Mouse (Mus musculus): ENCODE measurements around the gene Pitpnm2. TPM values are rescaled to one million over a fixed set of nuclear protein-coding genes. Genes with fewer than 3 reads are reported as not detected.

Gene Pitpnm2
- polyA plus RNA-seq, 1 experiment = 5.3 TPM

DNA sequence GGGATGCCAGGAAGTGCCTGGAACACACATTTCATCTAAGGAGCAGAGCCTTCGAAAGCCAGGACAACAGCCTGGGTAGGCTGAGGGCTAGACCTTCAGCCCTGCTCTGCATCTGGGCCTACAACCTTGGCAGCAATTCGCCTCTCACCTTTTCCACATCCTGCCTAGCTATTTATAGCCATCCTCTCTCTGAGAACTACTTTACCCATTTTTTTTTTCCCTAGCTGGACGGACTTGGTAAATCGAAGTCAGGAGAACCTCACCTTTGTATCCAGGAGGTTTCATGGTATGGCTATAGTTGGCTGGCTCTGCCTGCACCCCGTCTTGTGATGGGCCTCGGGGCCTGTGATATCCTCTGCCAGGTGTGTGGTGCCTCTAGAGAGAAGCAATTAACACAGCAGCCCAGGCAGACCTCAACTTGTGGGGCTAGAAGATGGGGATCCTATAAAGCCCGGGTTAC is 57.3 kb downstream of the Pitpnm2 start:
- Histone ChIP-seq H3K4me3 (no peak overlapping the region), H3K36me3 (ENCODE audit: control insufficient read depth, insufficient read depth) (no peaks in the 10 kb centered on the region), H3K4me2 (ENCODE audit: low read depth) (no peak overlapping the region), H3K27me3 (ENCODE audit: control insufficient read depth, insufficient read depth, insufficient read length) (no peaks in the 10 kb centered on the region), H3K79me2 (ENCODE audit: control insufficient read depth, insufficient read depth) (no peaks in the 10 kb centered on the region), H3ac (ENCODE audit: control insufficient read depth, insufficient read length) (no peak overlapping the region)
- TF ChIP-seq REST (IDR thresholded peaks at IDR 0.05; ENCODE audit: insufficient read depth, insufficient read length) = no peak

DNA sequence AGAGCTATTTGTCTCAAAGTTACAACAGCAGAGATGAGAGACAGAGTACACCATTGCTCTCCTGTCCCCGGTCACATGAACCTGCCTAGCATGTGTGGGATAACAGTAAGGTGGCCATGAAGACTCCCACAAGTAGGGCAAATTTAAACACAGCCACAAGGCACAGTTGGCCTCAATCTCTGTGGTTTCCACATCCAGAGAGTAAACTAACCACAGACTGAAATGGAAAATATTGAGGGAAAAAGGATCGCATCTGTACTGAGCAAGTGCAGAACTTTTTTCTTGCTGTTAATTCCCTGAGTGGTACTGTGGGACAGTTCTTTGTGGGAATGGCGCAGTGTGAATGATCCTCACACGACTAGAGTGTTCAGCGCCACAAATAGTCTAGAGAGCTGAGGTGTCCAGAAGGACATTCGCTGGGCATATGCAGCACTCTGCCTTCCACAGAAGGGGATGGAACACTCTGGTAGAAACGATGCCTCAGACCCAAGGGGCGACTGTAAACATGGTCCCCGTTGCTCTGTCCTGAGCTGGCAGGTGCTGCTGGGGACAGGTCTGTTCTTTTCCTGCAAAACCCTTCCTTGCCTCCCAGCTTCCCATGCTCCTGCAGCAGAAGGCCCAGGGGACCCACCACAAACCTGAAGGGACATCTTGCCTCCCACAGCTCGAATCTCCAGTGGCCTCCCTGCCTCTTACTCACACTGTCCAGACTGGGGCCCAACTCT is 59.3 kb downstream of the Pitpnm2 start:
- Histone ChIP-seq H3ac (ENCODE audit: control insufficient read depth, insufficient read length) (no peak overlapping the region), H3K27me3 (ENCODE audit: control insufficient read depth, insufficient read depth, insufficient read length) (no peaks in the 10 kb centered on the region), H3K79me2 (ENCODE audit: control insufficient read depth, insufficient read depth) (no peaks in the 10 kb centered on the region), H3K36me3 (ENCODE audit: control insufficient read depth, insufficient read depth) (no peaks in the 10 kb centered on the region), H3K4me3 (no peak overlapping the region), H3K4me2 (ENCODE audit: low read depth) (no peak overlapping the region)
- no peak for TF ChIP-seq POLR2A (IDR thresholded peaks at IDR 0.05; ENCODE audit: insufficient read length, low read depth)
- peak in 1 of 3 experiments; percentile 2 for TF ChIP-seq MYOD1 (IDR thresholded peaks at IDR 0.05; ENCODE audit: control insufficient read depth in 1 of 3, insufficient read length in 2 of 3, low read depth in 2 of 3)

DNA sequence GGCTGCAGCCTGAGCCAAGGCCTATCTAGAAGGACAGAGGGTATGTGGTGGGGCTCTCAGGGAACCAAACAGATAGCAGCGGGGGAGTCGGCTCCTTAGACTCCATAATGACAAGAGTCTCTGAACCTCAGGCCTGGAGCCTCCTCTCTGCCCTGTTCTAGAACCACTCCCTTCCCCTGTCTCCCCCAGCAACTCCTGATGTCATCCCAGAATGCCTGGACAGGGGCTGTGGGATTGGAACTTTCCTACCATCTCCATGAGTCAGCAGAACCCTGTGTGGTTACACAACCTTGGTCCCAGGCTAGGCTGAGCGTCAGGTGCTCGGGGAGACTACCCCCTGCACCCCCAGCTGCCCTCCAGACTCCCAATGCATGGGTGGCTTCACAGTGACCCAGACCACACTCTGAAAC is 60.0 kb downstream of the Pitpnm2 start:
- H3K4me2 ChIP-seq (ENCODE audit: low read depth) = peak overlapping the region; percentile 29
- no peaks in the 10 kb centered on the region for H3K36me3 ChIP-seq (ENCODE audit: control insufficient read depth, insufficient read depth)
- no peaks in the 10 kb centered on the region for H3K79me2 ChIP-seq (ENCODE audit: control insufficient read depth, insufficient read depth)
- no peak overlapping the region for H3K4me3 ChIP-seq
- no peaks in the 10 kb centered on the region for H3K27me3 ChIP-seq (ENCODE audit: control insufficient read depth, insufficient read depth, insufficient read length)
- TF ChIP-seq MYOG (IDR thresholded peaks at IDR 0.05; ENCODE audit: control insufficient read depth in 1 of 3, insufficient read depth in 1 of 3, insufficient read length in 2 of 3, low read depth in 2 of 3) (peak in 2 of 3 experiments; percentile 31 to 63), MYOD1 (IDR thresholded peaks at IDR 0.05; ENCODE audit: control insufficient read depth in 1 of 3, insufficient read length in 2 of 3, low read depth in 2 of 3) (peak in 2 of 3 experiments; percentile 39 to 73), TCF3 (IDR thresholded peaks at IDR 0.05; ENCODE audit: insufficient read length, low read depth) (no peak), POLR2AphosphoS2 (IDR thresholded peaks at IDR 0.05; ENCODE audit: insufficient read length, low read depth) (no peak), CEBPB (IDR thresholded peaks at IDR 0.05; ENCODE audit: insufficient read depth, poor library complexity, severe bottlenecking) (peak; percentile 36; the same call in 1 of the 2 replicates)
- H3ac ChIP-seq (ENCODE audit: control insufficient read depth, insufficient read length) = no peak overlapping the region

DNA sequence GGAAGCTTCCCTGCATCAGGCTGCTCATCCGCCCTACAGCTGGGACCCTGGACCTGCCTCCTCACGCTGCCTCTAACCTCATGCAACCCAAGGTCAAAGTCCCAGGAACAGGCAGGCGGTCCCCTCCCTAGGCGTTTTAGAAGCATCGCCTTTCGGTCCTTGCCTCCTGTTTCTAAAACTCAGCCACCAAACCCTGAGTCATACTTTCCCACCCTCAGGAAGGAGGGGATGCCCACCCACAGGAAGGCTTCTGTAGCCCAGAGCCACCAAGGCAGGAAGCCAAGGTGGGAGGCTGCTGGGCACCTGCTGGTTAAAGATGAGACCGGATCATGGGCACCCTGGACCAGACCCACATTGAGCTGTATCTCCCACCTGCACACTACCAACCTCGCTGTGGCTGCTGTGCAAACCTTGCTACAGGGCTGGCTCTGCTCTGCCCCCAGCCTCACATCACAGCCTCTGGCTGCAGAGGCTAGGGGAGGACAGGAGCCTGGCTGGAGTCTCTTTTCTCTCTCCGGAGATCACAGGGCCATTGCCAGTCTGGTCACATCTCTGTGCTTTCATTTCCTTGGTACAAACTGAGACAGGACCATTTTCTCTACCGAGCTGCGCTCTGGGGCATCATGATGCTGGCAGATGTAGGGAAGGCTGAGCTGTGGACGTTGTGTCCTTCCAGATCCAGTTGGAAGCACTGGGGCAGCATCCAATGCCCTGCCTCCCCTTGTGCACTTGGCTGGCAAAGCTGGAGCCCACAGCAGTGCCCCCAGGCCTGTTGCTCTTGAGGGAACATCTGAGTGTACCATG is 61.9 kb downstream of the Pitpnm2 start:
- Histone ChIP-seq H3K4me2 (ENCODE audit: low read depth) (no peak overlapping the region), H3K27me3 (ENCODE audit: control insufficient read depth, insufficient read depth, insufficient read length) (no peaks in the 10 kb centered on the region), H3K79me2 (ENCODE audit: control insufficient read depth, insufficient read depth) (no peaks in the 10 kb centered on the region), H3ac (ENCODE audit: control insufficient read depth, insufficient read length) (no peak overlapping the region), H3K4me3 (no peak overlapping the region), H3K36me3 (ENCODE audit: control insufficient read depth, insufficient read depth) (no peaks in the 10 kb centered on the region)
- TF ChIP-seq MYOD1 (IDR thresholded peaks at IDR 0.05; ENCODE audit: control insufficient read depth in 1 of 3, insufficient read length in 2 of 3, low read depth in 2 of 3) (no peak), SRF (IDR thresholded peaks at IDR 0.05; ENCODE audit: control insufficient read depth, insufficient read length, low read depth) (no peak), POLR2AphosphoS2 (IDR thresholded peaks at IDR 0.05; ENCODE audit: insufficient read length, low read depth) (no peak), MYOG (IDR thresholded peaks at IDR 0.05; ENCODE audit: control insufficient read depth in 1 of 3, insufficient read depth in 1 of 3, insufficient read length in 2 of 3, low read depth in 2 of 3) (no peak), MAX (IDR thresholded peaks at IDR 0.05; ENCODE audit: low read depth) (no peak), USF1 (IDR thresholded peaks at IDR 0.05; ENCODE audit: low read depth) (no peak), CEBPB (IDR thresholded peaks at IDR 0.05; ENCODE audit: insufficient read depth, poor library complexity, severe bottlenecking) (no peak), POLR2A (IDR thresholded peaks at IDR 0.05; ENCODE audit: insufficient read length, low read depth) (no peak), E2F4 (IDR thresholded peaks at IDR 0.05; ENCODE audit: insufficient read depth) (no peak), REST (IDR thresholded peaks at IDR 0.05; ENCODE audit: insufficient read depth, insufficient read length) (no peak), TCF3 (IDR thresholded peaks at IDR 0.05; ENCODE audit: insufficient read length, low read depth) (no peak), TCF12 (IDR thresholded peaks at IDR 0.05; ENCODE audit: insufficient read depth, poor library complexity, severe bottlenecking) (no peak)

DNA sequence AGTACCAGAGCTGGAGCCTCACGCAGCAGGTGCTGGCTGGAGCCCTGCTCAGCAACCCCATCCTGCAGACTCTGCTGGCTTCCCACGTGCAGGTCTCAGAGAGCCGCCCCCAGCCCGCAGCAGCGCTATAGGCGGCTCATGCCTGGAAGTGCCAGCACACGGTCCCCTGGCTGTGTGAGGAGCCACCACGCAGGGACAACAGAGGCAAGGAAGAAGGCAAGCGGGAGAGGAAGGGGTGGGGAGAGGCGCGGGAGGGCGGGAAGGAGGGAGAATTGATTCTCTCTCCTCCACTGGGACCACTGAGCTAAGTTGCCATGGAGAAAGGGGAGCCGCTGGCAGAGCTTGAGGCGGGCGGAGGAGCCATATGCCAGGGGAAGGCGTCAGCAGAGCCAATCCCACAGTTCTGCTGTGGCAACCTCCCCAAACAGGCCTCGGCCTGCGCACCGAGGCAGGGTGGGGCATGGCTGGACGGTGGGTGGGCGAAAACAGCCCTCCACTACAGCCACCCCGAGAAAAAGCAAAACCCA is 62.5 kb downstream of the Pitpnm2 start:
- H3K79me2 ChIP-seq (ENCODE audit: control insufficient read depth, insufficient read depth) = no peaks in the 10 kb centered on the region
- H3K4me3 ChIP-seq = no peak overlapping the region

More for the DNA sequence above, 62.5 kb downstream of the Pitpnm2 start:
- H3K27me3 ChIP-seq (ENCODE audit: control insufficient read depth, insufficient read depth, insufficient read length) = no peaks in the 10 kb centered on the region
- no peaks in the 10 kb centered on the region for H3K36me3 ChIP-seq (ENCODE audit: control insufficient read depth, insufficient read depth)
- H3K4me2 ChIP-seq (ENCODE audit: low read depth) = no peak overlapping the region
- no peak for TF ChIP-seq CEBPB (IDR thresholded peaks at IDR 0.05; ENCODE audit: insufficient read depth, poor library complexity, severe bottlenecking)
- no peak overlapping the region for H3ac ChIP-seq (ENCODE audit: control insufficient read depth, insufficient read length)
